Mouse (Mus musculus) ES-Bruce4 (cell line): Measurements from ENCODE around the gene March9.

Experiments
- CTCF ChIP-seq: IDR thresholded peaks from one replicate; pipeline ENCODE4 v1.8.1; 2011; ENCODE audit warnings: low read depth, low read length
- EP300 ChIP-seq: IDR thresholded peaks from 2 replicates; pipeline ENCODE4 v1.6.1; 2011; ENCODE audit warnings: low read depth, low read length; ENCODE audit not compliant: insufficient read depth
- POLR2A ChIP-seq: IDR thresholded peaks from one replicate; pipeline ENCODE4 v1.8.1; 2011; ENCODE audit warnings: low read length; ENCODE audit not compliant: insufficient read depth

- TF ChIP-seq CTCF (no peak), POLR2A (no peak), EP300 (no peak)
Measured at GRCm38 (mm10) chr10:127065981-127066380, 6.0 kb upstream of the March9 start.
